ENCODE assay signal across 10 mouse cellular contexts in the genomic region with DNA sequence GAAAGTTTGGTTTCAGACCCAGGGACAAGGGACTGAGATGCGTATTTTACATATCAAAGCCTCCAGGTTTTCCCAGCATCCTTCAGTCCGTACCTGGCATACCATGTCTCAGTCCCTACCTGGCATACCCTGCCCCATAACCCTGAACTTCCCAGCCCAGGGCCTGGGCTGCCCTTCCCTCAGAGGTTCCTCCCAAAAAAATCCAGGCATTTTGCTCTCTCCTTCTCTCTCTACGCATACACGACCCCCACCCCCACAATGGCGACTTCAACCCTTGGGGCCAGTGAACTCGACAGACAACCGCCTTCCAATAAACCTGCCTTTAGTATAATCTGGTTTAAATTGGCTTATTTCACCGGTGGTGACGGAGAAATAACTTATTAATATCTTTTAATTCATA. TPM values are rescaled to one million over a fixed set of nuclear protein-coding genes. Genes with fewer than 3 reads are reported as not detected.
DNase-seq lines count a peak whose midpoint lies in the region; ATAC-seq and TF ChIP-seq lines count a peak whose summit lies in the region.
"Had no signal": no experiment of that assay in that cellular context is flagged by ENCODE, and none has a peak within 500 bp of the region (broad histone marks: within the 10 kb centered on the region; RNA-seq: fewer than 3 reads in every experiment).

No protein-coding gene starts in this region.

- no peaks in the 10 kb centered on the region for H3K27me3 ChIP-seq in heart, embryonic 16.5 days (ENCODE audit: control insufficient read depth, insufficient read depth, low read length)
- no peaks in the 10 kb centered on the region for H3K27me3 ChIP-seq in hindbrain, embryonic 11.5 days (ENCODE audit: control insufficient read depth, insufficient read depth, low read length)
- no peaks in the 10 kb centered on the region for H3K27me3 ChIP-seq in midbrain, embryonic 11.5 days (ENCODE audit: control insufficient read depth, insufficient read depth, low read length)
- H3K27me3 ChIP-seq: Patski had no signal

- TF ChIP-seq CTCF in cortical plate, adult 2 months (IDR thresholded peaks at IDR 0.05; ENCODE audit: extremely low read depth, insufficient read depth, low read length), result no peak

- ATAC-seq in heart, embryonic 16.5 days (replicated peaks; ENCODE audit: extremely low read depth, insufficient read depth, low FRiP score), result no peak
- ATAC-seq in hindbrain, embryonic 11.5 days (ENCODE audit: low FRiP score), result peak; percentile 39
- ATAC-seq in midbrain, embryonic 11.5 days (ENCODE audit: low FRiP score), result peak; percentile 62
- ATAC-seq in activated CD4-positive, CD25-positive, alpha-beta regulatory T cell, adult 4 months, result no peak

- H3K27ac ChIP-seq in heart, embryonic 16.5 days (ENCODE audit: low read length), result no peak overlapping the region
- no peak overlapping the region for H3K27ac ChIP-seq in cortical plate, adult 2 months (ENCODE audit: insufficient read depth, low read length)
- no peak overlapping the region for H3K27ac ChIP-seq in hindbrain, embryonic 11.5 days (ENCODE audit: low read depth, low read length)
- H3K27ac ChIP-seq in midbrain, embryonic 11.5 days (ENCODE audit: low read depth, low read length), result no peak overlapping the region

- DNase-seq in heart, postnatal 4 days, result no peak
- DNase-seq in hindbrain, embryonic 11.5 days (ENCODE audit: low spot score), result no peak
- no peak for DNase-seq in midbrain, embryonic 11.5 days (ENCODE audit: low spot score, missing footprints)
- no peak for DNase-seq in MN1 (ENCODE audit: low spot score)
- DNase-seq in embryo, embryonic 11 days, result no peak

- H3K4me3 ChIP-seq in heart, embryonic 16.5 days (ENCODE audit: low read length), result peak overlapping the region; percentile 90
- H3K4me3 ChIP-seq in cortical plate, adult 2 months (ENCODE audit: insufficient read depth, low read length), result peak overlapping the region; percentile 69
- H3K4me3 ChIP-seq in hindbrain, embryonic 11.5 days (ENCODE audit: low read depth, low read length), result peak overlapping the region; percentile 69; the same call in 1 of the 2 replicates
- H3K4me3 ChIP-seq in midbrain, embryonic 11.5 days (ENCODE audit: low read depth, low read length), result peak overlapping the region; percentile 75

- no peak for TF ChIP-seq POLR2A in cortical plate, adult 2 months (IDR thresholded peaks at IDR 0.05; ENCODE audit: extremely low read depth, insufficient read depth, low read length)

- no peaks in the 10 kb centered on the region for H3K9me3 ChIP-seq in heart, embryonic 16.5 days (replicated peaks; ENCODE audit: control insufficient read depth, low read length)
- no peaks in the 10 kb centered on the region for H3K9me3 ChIP-seq in hindbrain, embryonic 11.5 days (ENCODE audit: control insufficient read depth, low read length)
- H3K9me3 ChIP-seq in midbrain, embryonic 11.5 days (ENCODE audit: control insufficient read depth, low read length), result no peaks in the 10 kb centered on the region

- WGBS in heart, embryonic 16.5 days, result 44% methylated on average over 9 of the region's 9 CpGs
- WGBS in hindbrain, embryonic 11.5 days, result 41% methylated on average over 9 of the region's 9 CpGs
- 51% methylated on average over 9 of the region's 9 CpGs for WGBS in midbrain, embryonic 11.5 days

- H3K9ac ChIP-seq in heart, embryonic 16.5 days (ENCODE audit: low read length), result peak overlapping the region; percentile 41; the same call in 1 of the 2 replicates
- H3K9ac ChIP-seq in hindbrain, embryonic 11.5 days (ENCODE audit: low read depth, low read length), result peak overlapping the region; percentile 51
- H3K9ac ChIP-seq in midbrain, embryonic 11.5 days (ENCODE audit: low read length), result peak overlapping the region; percentile 64; the same call in 1 of the 2 replicates

- H3K36me3 ChIP-seq in heart, embryonic 16.5 days (ENCODE audit: control insufficient read depth, insufficient read depth), result peaks cover 12% of the 10 kb centered on the region
- peaks cover 3% of the 10 kb centered on the region; the same call in 1 of the 2 replicates for H3K36me3 ChIP-seq in hindbrain, embryonic 11.5 days (ENCODE audit: control insufficient read depth, insufficient read depth, low read length)
- H3K36me3 ChIP-seq in midbrain, embryonic 11.5 days (ENCODE audit: control insufficient read depth, insufficient read depth, low read length), result peaks cover 8% of the 10 kb centered on the region

- H3K4me2 ChIP-seq in heart, embryonic 16.5 days (ENCODE audit: low read depth, low read length), result peak overlapping the region; percentile 86
- peak overlapping the region; percentile 82 for H3K4me2 ChIP-seq in hindbrain, embryonic 11.5 days (replicated peaks; ENCODE audit: low read depth, low read length)
- H3K4me2 ChIP-seq in midbrain, embryonic 11.5 days, result peak overlapping the region; percentile 86

- peaks cover 10% of the 10 kb centered on the region for H3K4me1 ChIP-seq in heart, embryonic 16.5 days (ENCODE audit: control insufficient read depth, insufficient read depth, low read length)
- peaks cover 2% of the 10 kb centered on the region; the same call in 1 of the 2 replicates for H3K4me1 ChIP-seq in cortical plate, adult 2 months (ENCODE audit: control insufficient read depth, insufficient read depth, low read length)
- no peaks in the 10 kb centered on the region; the same call in 1 of the 2 replicates for H3K4me1 ChIP-seq in hindbrain, embryonic 11.5 days (replicated peaks; ENCODE audit: control insufficient read depth, insufficient read depth, low read length)
- H3K4me1 ChIP-seq in midbrain, embryonic 11.5 days (ENCODE audit: control insufficient read depth, insufficient read depth, low read length), result peaks cover 3% of the 10 kb centered on the region

RNA-seq across cellular contexts. Expression of a gene that starts 0.4 kb away (rescaled TPM):
- 9.9 and 12.5 TPM in 2 replicates for polyA plus RNA-seq in heart, embryonic 16.5 days (2015; fragmentation: Nextera tagmentation; extraction: Ambion mirVana)
- total RNA-seq in heart, postnatal 4 days (2021), result 10 to 100 TPM; 10.7 to 10.8 TPM
- 12.0 and 13.4 TPM in 2 replicates for polyA plus RNA-seq in cortical plate, adult 2 months (2012; rRNA removed)
- polyA plus RNA-seq in hindbrain, embryonic 11.5 days (2014; fragmentation: Nextera tagmentation; extraction: Ambion mirVana), result 24.4 and 32.4 TPM in 2 replicates
- 29.3 and 30.1 TPM in 2 replicates for polyA plus RNA-seq in midbrain, embryonic 11.5 days (2014; fragmentation: Nextera tagmentation; extraction: Ambion mirVana)
- polyA plus RNA-seq in activated CD4-positive, CD25-positive, alpha-beta regulatory T cell, adult 4 months (2017; shearing (Covaris generic)), result 1 to 10 TPM; 6.7 to 7.3 TPM

RNA-seq across cellular contexts. Expression of a gene that starts 47.1 kb away (rescaled TPM):
- 0.06 and 0.14 TPM in 2 replicates for polyA plus RNA-seq in heart, embryonic 16.5 days (2015; fragmentation: Nextera tagmentation; extraction: Ambion mirVana)
- not detected for total RNA-seq in heart, postnatal 4 days (2021)
- 0.32 and 1.6 TPM in 2 replicates for polyA plus RNA-seq in cortical plate, adult 2 months (2012; rRNA removed)
- polyA plus RNA-seq in hindbrain, embryonic 11.5 days (2014; fragmentation: Nextera tagmentation; extraction: Ambion mirVana), result 0.74 and 1.1 TPM in 2 replicates
- polyA plus RNA-seq in midbrain, embryonic 11.5 days (2014; fragmentation: Nextera tagmentation; extraction: Ambion mirVana), result 0.11 TPM in 1 of 2 replicates, not detected in the other
- not detected for polyA plus RNA-seq in activated CD4-positive, CD25-positive, alpha-beta regulatory T cell, adult 4 months (2017; shearing (Covaris generic))
- total RNA-seq: common myeloid progenitor, adult 5-6 weeks had no signal
- polyA plus RNA-seq: Patski had no signal

RNA-seq across cellular contexts. Expression of a gene that starts 48.3 kb away (rescaled TPM):
- 0.35 and 0.79 TPM in 2 replicates for polyA plus RNA-seq in heart, embryonic 16.5 days (2015; fragmentation: Nextera tagmentation; extraction: Ambion mirVana)
- total RNA-seq in heart, postnatal 4 days (2021), result under 1 TPM in 1 of 2 experiments, not detected in 1; 0.52 TPM
- polyA plus RNA-seq in cortical plate, adult 2 months (2012; rRNA removed), result 0.32 and 0.75 TPM in 2 replicates
- 5.3 and 7.0 TPM in 2 replicates for polyA plus RNA-seq in hindbrain, embryonic 11.5 days (2014; fragmentation: Nextera tagmentation; extraction: Ambion mirVana)
- 0.19 and 0.59 TPM in 2 replicates for polyA plus RNA-seq in midbrain, embryonic 11.5 days (2014; fragmentation: Nextera tagmentation; extraction: Ambion mirVana)
- not detected for polyA plus RNA-seq in activated CD4-positive, CD25-positive, alpha-beta regulatory T cell, adult 4 months (2017; shearing (Covaris generic))
- total RNA-seq: common myeloid progenitor, adult 5-6 weeks had no signal
- polyA plus RNA-seq: Patski had no signal

Comparison
In these comparisons a context has a peak if more than half of its experiments do, and no peak if none do; other contexts are left out.
1. ATAC-seq: peak in hindbrain, embryonic 11.5 days (single experiment) and midbrain, embryonic 11.5 days (single experiment); none in heart, embryonic 16.5 days (single experiment) and activated CD4-positive, CD25-positive, alpha-beta regulatory T cell, adult 4 months (single experiment).
2. Peak in every context shown above with its lines, with median percentiles within 50 percentile points of each other: H3K4me2 ChIP-seq, H3K4me3 ChIP-seq and H3K9ac ChIP-seq.